Mouse (Mus musculus): ENCODE results near the gene Rnf217.
A peak's percentile ranks its signal among the peaks of the same experiment; 100 is the strongest.

Rnf217 gene

GRCm38 (mm10) chr10:31551850-31552249 lies 57.1 kb downstream of the Rnf217 start:
- no peak for DNase-seq

GRCm38 (mm10) chr10:31551362-31551761 lies 57.6 kb downstream of the Rnf217 start:
- no peak for DNase-seq

GRCm38 (mm10) chr10:31547156-31547555 lies 61.8 kb downstream of the Rnf217 start:
- no peak for DNase-seq

- DNase-seq = no peak
Observed at GRCm38 (mm10) chr10:31544149-31544942, 64.6 kb downstream of the Rnf217 start.

- no peak for DNase-seq
Observed at GRCm38 (mm10) chr10:31540518-31540917, 68.5 kb downstream of the Rnf217 start.

GRCm38 (mm10) chr10:31539351-31539750 lies 69.6 kb downstream of the Rnf217 start:
- no peak for DNase-seq

- no peak for DNase-seq
Observed at GRCm38 (mm10) chr10:31538721-31539120, 70.3 kb downstream of the Rnf217 start.

GRCm38 (mm10) chr10:31538243-31538642 lies 70.7 kb downstream of the Rnf217 start:
- DNase-seq = no peak

- no peak for DNase-seq
Observed at GRCm38 (mm10) chr10:31537213-31537612, 71.8 kb downstream of the Rnf217 start.

- DNase-seq = no peak
Observed at GRCm38 (mm10) chr10:31535046-31535445, 73.9 kb downstream of the Rnf217 start.

GRCm38 (mm10) chr10:31533270-31533826 lies 75.6 kb downstream of the Rnf217 start:
- no peak for DNase-seq

GRCm38 (mm10) chr10:31532782-31533181 lies 76.2 kb downstream of the Rnf217 start:
- DNase-seq = no peak

GRCm38 (mm10) chr10:31528297-31528984 lies 80.5 kb downstream of the Rnf217 start:
- no peak for DNase-seq

- DNase-seq = no peak
Observed at GRCm38 (mm10) chr10:31525705-31526104, 83.3 kb downstream of the Rnf217 start.

- no peak for DNase-seq
Observed at GRCm38 (mm10) chr10:31519420-31519819, 89.6 kb downstream of the Rnf217 start.

GRCm38 (mm10) chr10:31518210-31518609 lies 90.8 kb downstream of the Rnf217 start:
- DNase-seq = no peak

- no peak for DNase-seq
Observed at GRCm38 (mm10) chr10:31517192-31517591, 91.8 kb downstream of the Rnf217 start.

- DNase-seq = no peak
Observed at GRCm38 (mm10) chr10:31515897-31516296, 93.1 kb downstream of the Rnf217 start.

GRCm38 (mm10) chr10:31504134-31504551 lies 104.8 kb downstream of the Rnf217 start:
- peak; percentile 87 for DNase-seq

GRCm38 (mm10) chr10:31503542-31504133 lies 105.3 kb downstream of the Rnf217 start:
- no peak for DNase-seq

GRCm38 (mm10) chr10:31501644-31502043 lies 107.3 kb downstream of the Rnf217 start:
- no peak for DNase-seq

GRCm38 (mm10) chr10:31496931-31497330 lies 112.1 kb downstream of the Rnf217 start:
- DNase-seq = no peak

- no peak for DNase-seq
Observed at GRCm38 (mm10) chr10:31495826-31496225, 113.2 kb downstream of the Rnf217 start.

GRCm38 (mm10) chr10:31494296-31494695 lies 114.7 kb downstream of the Rnf217 start:
- DNase-seq = no peak
